Mouse (Mus musculus) cerebellum, adult 9-10 months (tissue): ENCODE data around the gene Tmem274.

ENCODE experiments used
- DNase-seq: peaks from one replicate; pipeline ENCODE4 v3.0.0; 2022

The Tmem274 gene

GRCm38 (mm10) chr4:149526330-149526729, 49.2 kb downstream of the Tmem274 start:
- no peak for DNase-seq

GRCm38 (mm10) chr4:149527621-149528354, 50.6 kb downstream of the Tmem274 start:
- no peak for DNase-seq

GRCm38 (mm10) chr4:149529691-149530090, 52.5 kb downstream of the Tmem274 start:
- DNase-seq, result no peak
